Mouse (Mus musculus) forebrain, embryonic 16.5 days (tissue): ENCODE data around the gene Rsrp1. TPM values are rescaled to one million over a fixed set of nuclear protein-coding genes. Genes with fewer than 3 reads are reported as not detected.

Source experiments
- ATAC-seq: fragments of 200-750 bp; cut with Nextera tagmentation; 2 replicates; pipeline ENCODE4 v1.8.0; 2017; ENCODE audit warnings: mild to moderate bottlenecking, moderate library complexity
- H3K27ac ChIP-seq: fragments of 300-500 bp; sonication (generic); 2 replicates; pipeline ENCODE4 v1.5.1; 2014; ENCODE audit warnings: low read length, control low read depth
- H3K27me3 ChIP-seq: fragments of 300-500 bp; sonication (generic); replicated peaks from 2 replicates; pipeline ENCODE4 v1.6.1; 2014; ENCODE audit warnings: low read length; ENCODE audit not compliant: control insufficient read depth, insufficient read depth
- H3K36me3 ChIP-seq: fragments of 300-500 bp; sonication (generic); 2 replicates; pipeline ENCODE4 v1.6.1; 2014; ENCODE audit not compliant: control insufficient read depth, insufficient read depth
- H3K4me1 ChIP-seq: fragments of 300-500 bp; sonication (generic); replicated peaks from 2 replicates; pipeline ENCODE4 v1.6.1; 2014; ENCODE audit warnings: low read length; ENCODE audit not compliant: control insufficient read depth, insufficient read depth
- H3K4me2 ChIP-seq: fragments of 300-500 bp; sonication (generic); 2 replicates; pipeline ENCODE4 v1.6.1; 2014; ENCODE audit warnings: mild to moderate bottlenecking, low read length, control low read depth
- H3K4me3 ChIP-seq: fragments of 300-500 bp; sonication (generic); replicated peaks from 2 replicates; pipeline ENCODE4 v1.5.1; 2014; ENCODE audit warnings: mild to moderate bottlenecking, low read length, control low read depth
- H3K9ac ChIP-seq: fragments of 300-500 bp; sonication (generic); replicated peaks from 2 replicates; pipeline ENCODE4 v1.6.1; 2014; ENCODE audit warnings: low read depth, low read length, control low read depth
- H3K9me3 ChIP-seq: fragments of 300-500 bp; sonication (generic); 2 replicates; pipeline ENCODE4 v1.6.1; 2016; ENCODE audit warnings: low read length; ENCODE audit not compliant: control insufficient read depth
- WGBS: fragments of 180-500 bp; shearing (Covaris S2); extraction: QIAGEN DNeasy Blood & Tissue Kit; methylation state at CpG from one replicate; pipeline ENCODE4 v1.1.7; 2014; 5-methylcytosine and 5-hydroxymethylcytosine counted together
- polyA plus RNA-seq: library from polyadenylated mRNA; unstranded; fragments of >200 nt; fragmentation: Nextera tagmentation; extraction: Ambion mirVana; gene quantifications from 2 replicates; pipeline ENCODE4 v1.2.1, GENCODE M21; 2015

Rsrp1 gene
- polyA plus RNA-seq, 1 experiment from 2014 or later: 645 TPM

DNA sequence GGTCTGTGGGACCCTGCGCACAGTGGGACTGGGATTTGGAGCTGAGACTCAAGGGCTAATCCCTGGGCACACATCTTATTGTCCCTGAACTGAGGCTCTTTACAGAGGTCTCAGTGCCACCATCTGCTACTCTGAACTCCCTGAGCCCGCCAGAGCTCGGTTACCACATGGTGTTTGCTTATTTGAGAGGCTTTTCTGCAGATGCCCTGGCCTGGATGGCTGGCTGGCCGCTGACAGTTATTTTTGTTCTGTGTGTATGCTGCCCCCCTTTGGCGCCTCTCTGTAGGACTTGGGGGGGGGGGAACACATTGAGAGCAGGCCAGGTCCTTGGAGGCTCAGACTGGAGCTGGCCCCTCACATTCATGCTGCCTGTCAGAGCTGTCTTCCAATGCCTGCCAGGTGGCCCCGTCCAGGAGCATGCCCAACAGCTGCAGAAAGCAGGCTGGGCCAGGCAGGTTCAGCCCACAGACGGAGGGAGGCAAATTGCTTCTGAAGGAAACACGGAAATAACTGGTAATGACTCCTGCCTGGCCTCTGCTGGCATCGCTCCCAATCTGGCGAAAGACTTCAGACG lies 27.2 kb downstream of the Rsrp1 start:
- H3K9ac ChIP-seq: no peak overlapping the region
- H3K36me3 ChIP-seq: no peaks in the 10 kb centered on the region
- H3K9me3 ChIP-seq: no peaks in the 10 kb centered on the region
- peaks cover 16% of the 10 kb centered on the region for H3K4me1 ChIP-seq
- WGBS: 13% methylated on average over 11 of the region's 11 CpGs
- peak; percentile 85 for ATAC-seq
- H3K27me3 ChIP-seq: no peaks in the 10 kb centered on the region
- H3K4me3 ChIP-seq: no peak overlapping the region
- no peak overlapping the region; the same call in 1 of the 2 replicates for H3K27ac ChIP-seq
- H3K4me2 ChIP-seq: no peak overlapping the region

DNA sequence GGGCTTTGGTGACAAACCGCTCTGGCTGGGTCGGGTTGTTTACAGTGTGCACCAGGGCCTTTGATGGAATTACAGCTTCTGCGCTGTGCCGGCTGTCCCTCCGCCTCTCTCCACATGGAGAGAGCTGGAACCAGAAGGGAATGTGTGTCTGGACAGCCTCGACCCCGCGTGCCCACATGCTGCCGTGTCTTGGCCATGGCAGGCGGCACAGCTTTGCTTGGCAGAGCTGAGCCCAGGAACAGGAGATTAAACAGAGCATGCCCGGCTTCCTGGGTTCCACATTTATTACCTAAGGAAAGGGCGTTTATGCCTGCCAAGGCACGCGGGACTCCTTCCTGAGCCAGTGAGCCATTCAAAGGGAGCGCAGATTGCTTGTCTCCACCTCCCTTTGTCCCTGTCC lies 31.1 kb downstream of the Rsrp1 start:
- no peak overlapping the region for H3K4me3 ChIP-seq
- H3K9ac ChIP-seq: 0 out of 2 replicates have a peak overlapping the region, but pooled peaks have one; percentile 6
- no peaks in the 10 kb centered on the region for H3K9me3 ChIP-seq
- ATAC-seq: no peak
- peaks cover 11% of the 10 kb centered on the region for H3K4me1 ChIP-seq
- H3K36me3 ChIP-seq: no peaks in the 10 kb centered on the region
- no peak overlapping the region for H3K4me2 ChIP-seq
- H3K27me3 ChIP-seq: no peaks in the 10 kb centered on the region
- H3K27ac ChIP-seq: no peak overlapping the region
- 15% methylated on average over 15 of the region's 15 CpGs for WGBS

DNA sequence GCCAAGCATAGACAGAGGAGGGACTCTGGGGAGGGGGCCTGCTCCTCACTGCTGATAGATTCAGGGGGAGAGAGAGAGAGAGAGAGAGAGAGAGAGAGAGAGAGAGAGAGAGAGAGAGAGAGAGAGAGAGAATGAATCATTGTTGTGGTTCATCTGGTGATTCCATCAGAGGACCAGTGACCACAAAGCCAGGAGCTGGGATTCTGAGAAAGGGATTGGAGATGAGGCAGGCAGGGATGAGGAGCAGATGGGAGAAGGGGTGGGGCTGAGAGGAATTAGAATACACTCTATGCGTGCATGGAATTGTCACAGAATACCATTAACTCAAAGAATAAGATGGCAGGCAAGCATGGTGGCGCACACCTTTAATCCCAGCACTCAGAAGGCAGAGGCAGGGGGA lies 31.8 kb downstream of the Rsrp1 start:
- H3K4me2 ChIP-seq: no peak overlapping the region
- 75% methylated on average over 2 of the region's 2 CpGs for WGBS
- H3K27me3 ChIP-seq: no peaks in the 10 kb centered on the region
- no peak overlapping the region for H3K9ac ChIP-seq
- no peak overlapping the region for H3K27ac ChIP-seq
- ATAC-seq: no peak
- H3K9me3 ChIP-seq: no peaks in the 10 kb centered on the region
- H3K4me1 ChIP-seq: peaks cover 11% of the 10 kb centered on the region
- no peak overlapping the region for H3K4me3 ChIP-seq
- no peaks in the 10 kb centered on the region for H3K36me3 ChIP-seq

DNA sequence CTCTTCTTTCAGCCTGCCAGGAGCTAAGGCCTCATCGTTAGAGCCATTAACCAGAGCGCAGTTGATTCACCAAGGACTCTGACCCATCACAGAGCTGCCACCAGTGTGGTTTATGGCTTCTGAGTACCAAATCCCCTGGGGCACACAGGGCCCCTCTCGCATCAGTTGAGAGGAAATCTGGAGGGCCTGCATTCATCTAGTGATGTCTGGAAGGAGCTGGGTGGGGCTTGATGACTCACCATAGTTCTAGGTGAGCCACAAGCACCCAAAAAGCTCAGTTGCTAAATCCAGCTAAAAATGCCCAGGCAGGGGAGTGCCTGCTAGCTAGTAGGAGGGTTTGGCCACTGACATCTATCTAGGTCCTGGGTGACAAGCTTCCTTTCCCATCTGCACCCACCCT lies 32.5 kb downstream of the Rsrp1 start:
- H3K4me2 ChIP-seq: no peak overlapping the region
- peaks cover 6% of the 10 kb centered on the region for H3K4me1 ChIP-seq
- H3K4me3 ChIP-seq: no peak overlapping the region
- ATAC-seq: no peak
- no peaks in the 10 kb centered on the region for H3K27me3 ChIP-seq
- H3K9me3 ChIP-seq: no peaks in the 10 kb centered on the region
- H3K36me3 ChIP-seq: no peaks in the 10 kb centered on the region
- H3K9ac ChIP-seq: no peak overlapping the region
- H3K27ac ChIP-seq: no peak overlapping the region
- WGBS: 88% methylated on average over 3 of the region's 3 CpGs

DNA sequence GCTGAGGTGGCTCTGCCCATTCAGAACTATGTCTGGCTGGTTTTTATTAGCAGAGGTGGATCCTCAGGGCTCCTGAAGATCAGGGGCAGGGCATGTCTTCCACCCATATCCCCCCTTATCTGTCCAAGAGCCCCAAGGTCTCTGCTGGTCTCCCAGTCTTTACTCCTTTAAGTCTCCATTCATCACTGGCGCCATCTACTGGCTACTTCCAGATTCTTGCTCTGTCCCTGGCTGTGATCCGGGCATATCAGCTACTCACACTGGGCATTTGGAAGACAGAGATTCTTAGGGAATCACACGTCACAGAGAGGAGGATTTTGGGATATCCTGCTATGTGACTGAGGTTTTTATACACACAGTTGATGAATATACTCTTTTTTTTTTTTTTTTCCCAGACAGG lies 32.9 kb downstream of the Rsrp1 start:
- no peak overlapping the region for H3K27ac ChIP-seq
- no peak overlapping the region for H3K4me2 ChIP-seq
- H3K9ac ChIP-seq: no peak overlapping the region
- 20% methylated on average over 3 of the region's 3 CpGs for WGBS
- no peaks in the 10 kb centered on the region for H3K9me3 ChIP-seq
- H3K4me3 ChIP-seq: no peak overlapping the region
- no peaks in the 10 kb centered on the region for H3K27me3 ChIP-seq
- no peaks in the 10 kb centered on the region for H3K36me3 ChIP-seq
- ATAC-seq: no peak
- peaks cover 5% of the 10 kb centered on the region for H3K4me1 ChIP-seq

DNA sequence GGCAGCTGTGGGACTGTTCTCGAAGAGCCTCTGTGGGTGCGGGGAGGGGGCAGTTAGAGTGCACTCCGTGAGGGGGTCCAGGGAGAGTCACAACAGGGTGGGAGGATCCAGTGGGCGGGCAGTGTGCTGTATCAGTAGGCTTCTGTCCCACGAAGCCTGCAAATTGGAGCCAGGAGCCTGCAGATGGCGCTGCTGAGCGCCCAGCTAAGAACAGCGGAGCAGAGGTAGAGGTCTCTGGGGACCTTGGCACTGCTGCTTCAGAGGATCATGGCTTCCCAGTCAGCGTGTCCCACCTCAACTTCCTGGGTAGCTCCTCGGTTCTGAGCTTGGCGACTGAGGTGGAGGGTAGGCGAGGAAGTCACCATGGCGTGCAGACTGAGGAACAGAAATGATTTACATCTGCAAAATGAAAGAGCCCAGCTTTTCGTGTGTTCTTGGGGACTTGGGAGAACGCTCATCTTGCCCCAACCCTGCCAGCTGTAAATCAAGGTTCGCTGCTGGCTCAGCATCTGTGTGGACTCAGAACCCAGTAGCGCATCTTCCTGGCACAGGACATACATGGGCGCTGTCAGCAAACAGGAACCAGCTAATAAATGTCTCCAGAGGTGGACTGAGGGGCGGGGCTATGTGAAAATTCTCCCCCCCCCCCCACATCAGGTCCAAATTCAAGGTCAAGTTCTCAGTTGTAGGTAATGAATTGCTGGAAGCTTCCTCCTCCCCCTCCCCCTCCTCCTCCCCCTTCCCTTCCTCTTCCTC lies 39.8 kb downstream of the Rsrp1 start:
- no peak overlapping the region for H3K9ac ChIP-seq
- no peaks in the 10 kb centered on the region for H3K9me3 ChIP-seq
- no peak overlapping the region for H3K4me2 ChIP-seq
- no peaks in the 10 kb centered on the region for H3K27me3 ChIP-seq
- H3K27ac ChIP-seq: no peak overlapping the region
- H3K36me3 ChIP-seq: no peaks in the 10 kb centered on the region
- 26% methylated on average over 19 of the region's 19 CpGs for WGBS
- no peaks in the 10 kb centered on the region; the same call in 1 of the 2 replicates for H3K4me1 ChIP-seq
- H3K4me3 ChIP-seq: no peak overlapping the region
- ATAC-seq: no peak

DNA sequence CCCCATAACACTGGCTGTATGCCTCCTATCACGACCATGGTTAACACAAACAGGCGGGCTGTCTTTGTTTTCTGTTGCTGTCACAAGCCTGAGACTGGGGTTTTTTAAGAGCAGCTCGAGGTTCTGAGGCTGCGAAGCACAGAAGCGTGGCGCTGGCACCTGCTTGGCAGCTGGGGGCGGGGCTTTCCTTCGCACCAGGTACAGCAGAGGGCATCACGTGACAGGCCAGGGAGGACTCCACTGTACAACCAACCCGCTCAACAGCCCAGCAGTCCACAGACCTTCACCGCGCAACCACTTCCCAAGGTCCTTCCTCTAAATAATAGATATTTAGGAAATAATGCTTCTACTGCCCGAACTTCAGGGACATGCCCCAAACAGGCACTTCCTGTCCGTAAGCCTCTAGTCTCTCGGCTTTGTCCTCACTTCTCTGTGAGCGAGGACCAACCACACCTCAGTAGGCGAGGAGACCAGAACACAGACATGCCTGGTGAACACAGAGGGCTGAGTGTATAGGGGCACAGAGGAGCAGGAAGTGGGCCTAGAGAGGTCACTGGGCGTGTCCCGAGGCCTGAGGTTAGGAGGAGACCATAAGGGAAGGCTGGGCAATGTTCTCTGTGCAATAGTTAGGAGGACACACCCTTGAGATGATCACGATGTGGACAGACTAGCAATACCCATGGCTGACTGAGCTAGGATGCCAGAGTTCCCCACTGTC lies 44.7 kb downstream of the Rsrp1 start:
- Histone ChIP-seq H3K9me3 (no peaks in the 10 kb centered on the region; the same call in 1 of the 2 replicates), H3K27me3 (no peaks in the 10 kb centered on the region), H3K4me2 (no peak overlapping the region), H3K9ac (no peak overlapping the region), H3K4me1 (no peaks in the 10 kb centered on the region; the same call in 1 of the 2 replicates), H3K36me3 (no peaks in the 10 kb centered on the region), H3K4me3 (no peak overlapping the region), H3K27ac (no peak overlapping the region)
- 80% methylated on average over 20 of the region's 20 CpGs for WGBS
- ATAC-seq: no peak

DNA sequence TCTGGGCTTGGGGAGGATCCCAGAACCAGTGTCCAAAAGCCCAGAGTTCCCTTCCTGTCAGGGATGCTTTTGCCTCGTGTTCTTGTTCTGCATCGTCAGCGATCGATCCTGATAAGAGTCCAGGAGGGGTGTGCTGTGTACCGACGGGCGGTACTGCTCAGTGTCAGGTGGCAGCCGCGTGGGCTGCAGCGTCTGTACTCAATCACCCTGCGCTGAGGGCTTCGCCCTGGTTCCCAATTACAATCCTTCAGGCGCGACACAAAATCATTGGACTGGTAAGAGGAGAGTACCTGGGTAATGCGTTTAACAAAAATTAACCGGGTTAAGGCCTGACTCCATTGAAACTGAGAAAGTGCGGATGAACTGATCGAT lies 45.2 kb downstream of the Rsrp1 start:
- Histone ChIP-seq H3K27ac (no peak overlapping the region), H3K27me3 (no peaks in the 10 kb centered on the region), H3K4me2 (no peak overlapping the region), H3K36me3 (no peaks in the 10 kb centered on the region), H3K9ac (no peak overlapping the region), H3K4me1 (no peaks in the 10 kb centered on the region; the same call in 1 of the 2 replicates), H3K4me3 (no peak overlapping the region), H3K9me3 (no peaks in the 10 kb centered on the region; the same call in 1 of the 2 replicates)
- no peak for ATAC-seq
- 89% methylated on average over 18 of the region's 18 CpGs for WGBS

DNA sequence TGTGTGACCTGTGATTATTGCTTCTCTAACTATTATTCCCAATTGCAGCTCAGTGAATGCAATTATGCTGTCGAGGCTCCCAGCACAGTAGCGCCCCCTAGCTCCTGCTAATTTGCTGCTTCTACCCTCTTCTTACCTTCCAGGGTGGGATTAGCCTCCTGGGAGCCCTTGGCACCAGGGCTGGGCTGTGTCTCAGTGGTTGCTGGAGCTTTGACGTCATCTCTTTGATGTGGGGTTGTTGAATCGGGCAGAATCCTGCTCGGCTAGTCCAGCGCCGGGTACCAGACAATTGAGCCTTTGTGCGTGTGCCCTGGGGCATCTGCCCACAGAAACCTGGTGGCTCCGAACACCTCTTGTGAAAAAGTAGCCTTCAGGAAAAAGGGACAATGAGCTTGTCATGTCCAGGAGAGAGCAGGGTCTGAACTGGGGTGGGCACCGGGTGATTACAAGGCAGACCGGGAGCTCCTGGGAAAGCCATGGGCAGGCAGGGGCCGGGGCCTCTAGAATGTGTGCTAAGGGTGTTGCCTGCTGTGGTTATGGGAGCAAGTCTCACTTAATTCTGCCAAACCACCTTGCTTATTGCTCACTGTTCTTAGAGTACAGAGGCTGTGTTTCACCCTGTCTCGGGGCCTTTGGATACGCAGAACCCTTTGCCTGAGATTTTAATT lies 52.0 kb downstream of the Rsrp1 start:
- H3K27ac ChIP-seq: no peak overlapping the region
- no peak overlapping the region for H3K4me2 ChIP-seq
- no peaks in the 10 kb centered on the region; the same call in 1 of the 2 replicates for H3K9me3 ChIP-seq
- H3K4me1 ChIP-seq: 0 out of 2 replicates have a peak, but pooled peaks cover 4% of the 10 kb centered on the region
- no peak overlapping the region for H3K9ac ChIP-seq
- WGBS: 14% methylated on average over 14 of the region's 14 CpGs
- no peak for ATAC-seq
- H3K27me3 ChIP-seq: no peaks in the 10 kb centered on the region
- H3K4me3 ChIP-seq: no peak overlapping the region
- H3K36me3 ChIP-seq: no peaks in the 10 kb centered on the region
